Mouse (Mus musculus) ZHBTc4 (cell line): ENCODE measurements at regions not wholly inside any gene's neighbourhood (a gene's known extent, or its start where the extent isn't known, plus 50 kb on each side); places are given as distances from the start of the nearest gene placed in this dataset.
A peak's percentile ranks its signal among the peaks of the same experiment; 100 is the strongest.

ENCODE experiments used
- DNase-seq: peaks from one replicate; pipeline ENCODE4 v3.0.0-alpha.2; 2011; ENCODE audit warnings: low read depth, low spot score

DNA sequence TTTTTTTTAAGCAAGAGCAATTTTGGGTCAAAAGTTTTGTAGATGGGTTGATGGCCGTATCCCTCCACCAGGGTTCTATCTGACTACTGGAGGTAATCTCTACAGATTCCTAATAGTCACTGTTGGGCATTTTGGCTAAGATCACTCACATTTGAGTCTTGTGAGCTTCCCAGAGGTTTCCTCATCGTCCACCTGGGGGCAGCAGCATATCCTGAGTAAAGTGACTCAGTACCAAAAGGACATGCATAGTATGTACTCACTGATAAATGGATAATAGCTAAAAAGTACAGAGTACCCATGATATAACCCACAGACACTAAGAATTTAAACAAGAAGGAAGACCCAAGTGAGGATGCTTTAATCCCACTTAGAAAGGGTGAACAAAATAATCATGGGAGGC, 1390.0 kb downstream of the Amy2a5 start:
- DNase-seq: peak; percentile 40
